Mouse (Mus musculus): ENCODE results near the gene Ddx6.
"Not testable (repeated sequence)": the region's sequence is repeated elsewhere in the genome, so short reads cannot be mapped to it uniquely, and the experiment has no call there.

Gene Ddx6

GRCm38 (mm10) chr9:44604779-44605615 lies at the start of gene Ddx6:
Ddx6 (plus strand) TSS chr9:44604892.
- peak; percentile 66 for DNase-seq

- peak; percentile 13 for DNase-seq
These were observed 43.1 kb upstream of the Ddx6 start, which contains the start of gene Cxcr5 for GRCm38 (mm10) chr9:44561597-44561996. Cxcr5 (minus strand) TSS chr9:44561877.

- no peak for DNase-seq
These were observed 41.8 kb upstream of the Ddx6 start for GRCm38 (mm10) chr9:44562936-44563335.

GRCm38 (mm10) chr9:44565367-44565766 lies 39.3 kb upstream of the Ddx6 start:
- peak; percentile 72 for DNase-seq

- DNase-seq = no peak
These were observed 37.2 kb upstream of the Ddx6 start for GRCm38 (mm10) chr9:44567338-44568082.

- DNase-seq = no peak
These were observed 36.6 kb upstream of the Ddx6 start for GRCm38 (mm10) chr9:44568083-44568455.

- DNase-seq = no peak
These were observed 33.7 kb upstream of the Ddx6 start for GRCm38 (mm10) chr9:44570939-44571382.

- DNase-seq = no peak
These were observed 31.4 kb upstream of the Ddx6 start for GRCm38 (mm10) chr9:44573306-44573705.

- no peak for DNase-seq
These were observed 29.6 kb upstream of the Ddx6 start for GRCm38 (mm10) chr9:44575095-44575494.

GRCm38 (mm10) chr9:44576046-44576445 lies 28.6 kb upstream of the Ddx6 start:
- DNase-seq = not testable (repeated sequence)

GRCm38 (mm10) chr9:44579392-44579791 lies 25.3 kb upstream of the Ddx6 start:
- peak; percentile 83 for DNase-seq

GRCm38 (mm10) chr9:44580085-44580484 lies 24.6 kb upstream of the Ddx6 start:
- DNase-seq = peak; percentile 71

GRCm38 (mm10) chr9:44581423-44581822 lies 23.3 kb upstream of the Ddx6 start:
- no peak for DNase-seq

- peak; percentile 44 for DNase-seq
These were observed 22.3 kb upstream of the Ddx6 start for GRCm38 (mm10) chr9:44582390-44582789.

- no peak for DNase-seq
These were observed 17.9 kb upstream of the Ddx6 start for GRCm38 (mm10) chr9:44586640-44587261.

- peak; percentile 26 for DNase-seq
These were observed 17.2 kb upstream of the Ddx6 start for GRCm38 (mm10) chr9:44587262-44588160.

- no peak for DNase-seq
These were observed 16.1 kb upstream of the Ddx6 start for GRCm38 (mm10) chr9:44588605-44589004.

- no peak for DNase-seq
These were observed 15.6 kb upstream of the Ddx6 start for GRCm38 (mm10) chr9:44589095-44589494.

- no peak for DNase-seq
These were observed 13.7 kb upstream of the Ddx6 start for GRCm38 (mm10) chr9:44590969-44591368.

- no peak for DNase-seq
These were observed 13.0 kb upstream of the Ddx6 start for GRCm38 (mm10) chr9:44591595-44592188.

GRCm38 (mm10) chr9:44593221-44593620 lies 11.5 kb upstream of the Ddx6 start:
- no peak for DNase-seq

GRCm38 (mm10) chr9:44593886-44594285 lies 10.8 kb upstream of the Ddx6 start:
- no peak for DNase-seq
